Comparison of ENCODE assay signal across 8 mouse cellular contexts in the genomic region with DNA sequence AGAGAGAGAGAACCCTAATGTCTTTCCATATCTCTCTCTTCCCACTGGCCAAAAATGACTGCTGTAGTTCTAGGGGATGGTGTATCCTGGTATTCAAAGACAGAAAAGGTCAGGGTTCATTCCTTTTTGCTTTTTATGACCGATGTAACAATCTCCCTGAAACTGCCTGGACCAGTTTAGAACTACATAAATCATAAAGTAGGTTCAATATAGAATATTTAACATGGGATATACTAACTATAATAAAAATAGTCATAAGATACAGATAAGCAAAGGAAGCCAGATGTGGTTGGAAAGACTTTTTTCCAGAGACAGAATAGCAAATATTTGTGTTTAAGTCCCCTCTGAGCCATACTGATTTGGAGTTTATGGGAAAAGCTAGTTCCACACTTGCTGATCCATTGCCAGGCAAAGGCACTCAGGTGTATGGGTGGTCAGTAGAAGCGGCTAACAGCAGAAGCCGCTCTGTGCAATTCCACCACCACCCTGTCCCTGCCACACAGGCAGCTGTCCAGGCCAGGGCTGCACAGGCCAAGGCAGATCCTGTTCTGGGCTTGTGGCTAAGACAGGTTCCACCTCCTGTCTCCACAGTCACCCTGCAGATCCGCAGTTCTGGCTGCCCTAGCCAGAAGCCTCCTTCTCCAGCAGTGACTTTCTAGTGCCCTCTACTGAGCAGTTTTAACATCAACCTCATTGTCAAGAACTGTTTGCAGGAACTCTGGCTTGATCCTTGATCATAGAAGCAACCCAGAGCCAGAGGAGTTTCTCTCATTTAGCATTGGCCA. TPM values are rescaled to one million over a fixed set of nuclear protein-coding genes. Genes with fewer than 3 reads are reported as not detected.
A peak's percentile ranks its signal among the peaks of the same experiment; 100 is the strongest.
DNase-seq lines count a peak whose midpoint lies in the region; ATAC-seq lines count a peak whose summit lies in the region.

No protein-coding gene starts in this region.

- H3K36me3 ChIP-seq in embryonic facial prominence, embryonic 15.5 days = no peaks in the 10 kb centered on the region
- no peaks in the 10 kb centered on the region for H3K36me3 ChIP-seq in heart, embryonic 13.5 days
- H3K36me3 ChIP-seq in kidney, embryonic 16.5 days (ENCODE audit: insufficient read depth, low read length) = no peaks in the 10 kb centered on the region
- no peaks in the 10 kb centered on the region for H3K36me3 ChIP-seq in limb, embryonic 15.5 days
- H3K36me3 ChIP-seq in neural tube, embryonic 14.5 days (ENCODE audit: control insufficient read depth, insufficient read depth, low read length) = no peaks in the 10 kb centered on the region

- no peaks in the 10 kb centered on the region for H3K27me3 ChIP-seq in embryonic facial prominence, embryonic 15.5 days
- no peaks in the 10 kb centered on the region for H3K27me3 ChIP-seq in heart, embryonic 13.5 days (replicated peaks)
- no peaks in the 10 kb centered on the region for H3K27me3 ChIP-seq in kidney, embryonic 16.5 days (ENCODE audit: insufficient read depth, low read length)
- peaks cover 12% of the 10 kb centered on the region; the same call in 1 of the 2 replicates for H3K27me3 ChIP-seq in limb, embryonic 15.5 days
- H3K27me3 ChIP-seq in neural tube, embryonic 14.5 days (ENCODE audit: control insufficient read depth, insufficient read depth, low read length) = no peaks in the 10 kb centered on the region

- H3K4me1 ChIP-seq in embryonic facial prominence, embryonic 15.5 days = no peaks in the 10 kb centered on the region
- peaks cover 3% of the 10 kb centered on the region; the same call in 1 of the 2 replicates for H3K4me1 ChIP-seq in heart, embryonic 13.5 days
- H3K4me1 ChIP-seq in kidney, embryonic 16.5 days (ENCODE audit: insufficient read depth, low read length) = peaks cover 9% of the 10 kb centered on the region; the same call in 1 of the 2 replicates
- H3K4me1 ChIP-seq in limb, embryonic 15.5 days = peaks cover 3% of the 10 kb centered on the region; the same call in 1 of the 2 replicates
- H3K4me1 ChIP-seq in neural tube, embryonic 14.5 days (ENCODE audit: control insufficient read depth, insufficient read depth, low read length) = no peaks in the 10 kb centered on the region

- no peak overlapping the region for H3K9ac ChIP-seq in embryonic facial prominence, embryonic 15.5 days
- H3K9ac ChIP-seq in heart, embryonic 13.5 days = no peak overlapping the region
- H3K9ac ChIP-seq in kidney, embryonic 16.5 days (replicated peaks; ENCODE audit: low read length) = no peak overlapping the region
- H3K9ac ChIP-seq in limb, embryonic 15.5 days = no peak overlapping the region
- H3K9ac ChIP-seq in neural tube, embryonic 14.5 days (replicated peaks; ENCODE audit: low read depth, low read length) = no peak overlapping the region

- H3K27ac ChIP-seq in embryonic facial prominence, embryonic 15.5 days (replicated peaks) = no peak overlapping the region
- H3K27ac ChIP-seq in heart, embryonic 13.5 days (replicated peaks) = no peak overlapping the region
- H3K27ac ChIP-seq in kidney, embryonic 16.5 days (ENCODE audit: low read length) = no peak overlapping the region
- no peak overlapping the region for H3K27ac ChIP-seq in limb, embryonic 15.5 days
- H3K27ac ChIP-seq in neural tube, embryonic 14.5 days (ENCODE audit: low read depth, low read length) = no peak overlapping the region

- no peak overlapping the region for H3K4me3 ChIP-seq in embryonic facial prominence, embryonic 15.5 days (replicated peaks)
- H3K4me3 ChIP-seq in heart, embryonic 13.5 days = no peak overlapping the region
- H3K4me3 ChIP-seq in kidney, embryonic 16.5 days (ENCODE audit: low read length) = no peak overlapping the region
- H3K4me3 ChIP-seq in limb, embryonic 15.5 days = no peak overlapping the region
- no peak overlapping the region for H3K4me3 ChIP-seq in neural tube, embryonic 14.5 days (ENCODE audit: low read depth, low read length)

- peak; percentile 75; the same call in 1 of the 2 replicates for ATAC-seq in embryonic facial prominence, embryonic 15.5 days (ENCODE audit: insufficient number of reproducible peaks, low FRiP score, low TSS enrichment, low read depth)
- ATAC-seq in heart, embryonic 13.5 days (ENCODE audit: extremely low read depth, insufficient number of reproducible peaks, low FRiP score, low TSS enrichment) = peak; percentile 46; the same call in 1 of the 2 replicates
- peak; percentile 95 for ATAC-seq in kidney, embryonic 16.5 days (ENCODE audit: low FRiP score, low TSS enrichment)
- peak; percentile 82 for ATAC-seq in limb, embryonic 15.5 days (ENCODE audit: insufficient number of reproducible peaks, low FRiP score, low TSS enrichment, low read depth)
- ATAC-seq in neural tube, embryonic 14.5 days (ENCODE audit: low read depth) = peak; percentile 95

- DNase-seq in CD4-positive, CD25-positive, alpha-beta regulatory T cell, adult 2 months (ENCODE audit: low read depth, low spot score) = peak; percentile 38
- peak; percentile 30 for DNase-seq in adrenal gland, postnatal 25 days
- peak; percentile 39 to 63 for DNase-seq in urinary bladder, postnatal 36 days (ENCODE audit: low spot score in 2 of 2)

- no peaks in the 10 kb centered on the region for H3K9me3 ChIP-seq in embryonic facial prominence, embryonic 15.5 days (replicated peaks)
- no peaks in the 10 kb centered on the region for H3K9me3 ChIP-seq in heart, embryonic 13.5 days
- no peaks in the 10 kb centered on the region for H3K9me3 ChIP-seq in kidney, embryonic 16.5 days (ENCODE audit: low read length)
- H3K9me3 ChIP-seq in limb, embryonic 15.5 days = no peaks in the 10 kb centered on the region
- no peaks in the 10 kb centered on the region for H3K9me3 ChIP-seq in neural tube, embryonic 14.5 days (ENCODE audit: control insufficient read depth, low read length)

- no peak overlapping the region for H3K4me2 ChIP-seq in embryonic facial prominence, embryonic 15.5 days (replicated peaks)
- no peak overlapping the region for H3K4me2 ChIP-seq in heart, embryonic 13.5 days
- H3K4me2 ChIP-seq in kidney, embryonic 16.5 days (replicated peaks; ENCODE audit: low read depth, low read length) = no peak overlapping the region
- H3K4me2 ChIP-seq in limb, embryonic 15.5 days = no peak overlapping the region
- H3K4me2 ChIP-seq in neural tube, embryonic 14.5 days (ENCODE audit: low read depth, low read length) = no peak overlapping the region

- 41% methylated on average over 4 of the region's 4 CpGs for WGBS in embryonic facial prominence, embryonic 15.5 days
- 44% methylated on average over 4 of the region's 4 CpGs for WGBS in heart, embryonic 13.5 days
- WGBS in kidney, embryonic 16.5 days = 32% methylated on average over 4 of the region's 4 CpGs
- WGBS in limb, embryonic 15.5 days = 23% methylated on average over 4 of the region's 4 CpGs
- 48% methylated on average over 4 of the region's 4 CpGs for WGBS in neural tube, embryonic 14.5 days

RNA-seq across cellular contexts. Expression of a gene that starts 47.5 kb away (rescaled TPM):
- 29.5 and 36.7 TPM in 2 replicates for total RNA-seq in adrenal gland, postnatal 25 days (2021)
- polyA plus RNA-seq in embryonic facial prominence, embryonic 15.5 days (2015; fragmentation: Nextera tagmentation; extraction: Ambion mirVana) = 21.7 and 23.6 TPM in 2 replicates
- 12.9 and 16.0 TPM in 2 replicates for polyA plus RNA-seq in heart, embryonic 13.5 days (2015; fragmentation: Nextera tagmentation; extraction: Ambion mirVana)
- 20.4 and 21.3 TPM in 2 replicates for polyA plus RNA-seq in kidney, embryonic 16.5 days (2015; fragmentation: Nextera tagmentation; extraction: Ambion mirVana)
- polyA plus RNA-seq in limb, embryonic 15.5 days (2015; fragmentation: Nextera tagmentation; extraction: Ambion mirVana) = 21.6 and 21.8 TPM in 2 replicates
- polyA plus RNA-seq in neural tube, embryonic 14.5 days (2014; fragmentation: Nextera tagmentation; extraction: Ambion mirVana) = 21.3 and 22.6 TPM in 2 replicates
